Mouse (Mus musculus) stomach, postnatal 0 days (tissue): ENCODE measurements around the gene Efna1.

ENCODE experiments used
- CTCF ChIP-seq: IDR thresholded peaks from 2 replicates; pipeline ENCODE4 v1.5.1; 2016; ENCODE audit warnings: antibody characterized with exemption, low read depth, mild to moderate bottlenecking, moderate library complexity
- EP300 ChIP-seq: optimal IDR thresholded peaks from 2 replicates; pipeline ENCODE3; 2016; ENCODE audit warnings: antibody characterized with exemption

- TF ChIP-seq EP300 (no peak), CTCF (no peak)
These were observed 10.9 kb upstream of the Efna1 start for GRCm38 (mm10) chr3:89291874-89292273.
